Mouse (Mus musculus): ENCODE results near the gene Cryz. TPM values are rescaled to one million over a fixed set of nuclear protein-coding genes. Genes with fewer than 3 reads are reported as not detected.

Cryz gene
- polyA plus RNA-seq, 1 experiment from 2014 or later: 10.4 TPM

DNA sequence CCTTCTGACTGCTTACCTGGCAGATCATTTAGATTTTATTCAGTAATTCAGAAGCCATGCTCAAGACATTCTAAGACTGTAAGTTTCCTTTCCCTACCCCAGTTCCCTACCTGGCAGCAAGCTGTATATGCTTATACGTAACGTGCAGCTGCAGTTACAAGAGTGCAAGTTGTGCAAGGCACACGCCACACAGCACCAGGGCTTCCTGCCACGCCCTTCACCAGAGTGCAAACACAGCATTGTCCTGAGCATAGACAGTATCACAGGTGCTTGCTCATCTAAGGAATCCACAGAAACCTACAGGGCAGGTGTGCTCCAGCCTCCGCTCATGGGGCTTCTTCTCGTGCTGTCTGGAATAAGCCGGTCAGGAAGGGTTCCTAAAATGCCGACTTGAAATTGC lies 18.6 kb upstream of the Cryz start:
- no peaks in the 10 kb centered on the region for H3K9me3 ChIP-seq
- H3K4me2 ChIP-seq (replicated peaks): no peak overlapping the region
- no peaks in the 10 kb centered on the region for H3K27me3 ChIP-seq
- H3K4me1 ChIP-seq: no peaks in the 10 kb centered on the region
- no peak overlapping the region for H3K9ac ChIP-seq (replicated peaks)
- no peak overlapping the region for H3K27ac ChIP-seq (replicated peaks)
- H3K36me3 ChIP-seq: peaks cover 8% of the 10 kb centered on the region
- no peak overlapping the region for H3K4me3 ChIP-seq
- ATAC-seq (replicated peaks): no peak
- WGBS: 93% methylated on average over 8 of the region's 8 CpGs

DNA sequence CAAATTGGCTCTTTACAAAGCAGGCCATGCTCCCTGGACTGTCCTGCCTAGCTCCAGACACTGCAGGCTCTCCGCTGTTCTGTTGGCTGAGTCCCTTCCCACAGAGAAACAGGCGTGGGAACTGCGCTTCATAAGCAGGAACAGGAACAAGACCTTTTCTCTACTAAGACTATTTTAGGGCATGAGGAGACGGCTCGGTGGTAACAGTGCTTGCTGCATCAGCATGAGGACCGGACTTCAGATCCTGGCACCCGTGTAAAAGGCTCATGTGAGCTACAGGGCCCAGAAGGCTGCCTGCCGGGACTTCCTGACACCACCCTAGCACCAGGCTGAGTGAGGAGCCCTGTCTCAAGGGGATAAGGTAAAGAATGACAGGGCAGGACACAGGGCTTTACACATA lies 12.2 kb upstream of the Cryz start:
- Histone ChIP-seq H3K27me3 (no peaks in the 10 kb centered on the region), H3K27ac (replicated peaks) (no peak overlapping the region), H3K9ac (replicated peaks) (no peak overlapping the region), H3K9me3 (no peaks in the 10 kb centered on the region), H3K4me2 (replicated peaks) (no peak overlapping the region), H3K36me3 (peaks cover 17% of the 10 kb centered on the region), H3K4me1 (no peaks in the 10 kb centered on the region), H3K4me3 (no peak overlapping the region)
- ATAC-seq (replicated peaks): no peak
- 92% methylated on average over 8 of the region's 8 CpGs for WGBS

- Histone ChIP-seq H3K9me3 (no peaks in the 10 kb centered on the region), H3K4me2 (replicated peaks) (no peak overlapping the region), H3K4me3 (no peak overlapping the region), H3K27ac (replicated peaks) (no peak overlapping the region), H3K27me3 (no peaks in the 10 kb centered on the region), H3K4me1 (no peaks in the 10 kb centered on the region), H3K36me3 (peaks cover 45% of the 10 kb centered on the region), H3K9ac (replicated peaks) (no peak overlapping the region)
- WGBS: 89% methylated on average over 5 of the region's 5 CpGs
- ATAC-seq (replicated peaks): no peak
Observed at GRCm38 (mm10) chr3:154590971-154591370, 5.5 kb upstream of the Cryz start.

- no peak for ATAC-seq (replicated peaks)
- Histone ChIP-seq H3K4me2 (replicated peaks) (no peak overlapping the region), H3K27me3 (no peaks in the 10 kb centered on the region), H3K4me3 (no peak overlapping the region), H3K9me3 (no peaks in the 10 kb centered on the region), H3K36me3 (peaks cover 43% of the 10 kb centered on the region), H3K27ac (replicated peaks) (no peak overlapping the region), H3K4me1 (peaks cover 4% of the 10 kb centered on the region; the same call in 1 of the 2 replicates), H3K9ac (replicated peaks) (no peak overlapping the region)
- WGBS: 93% methylated on average over 3 of the region's 3 CpGs
Observed at GRCm38 (mm10) chr3:154591621-154592020, 4.9 kb upstream of the Cryz start.

- Histone ChIP-seq H3K9ac (replicated peaks) (no peak overlapping the region), H3K9me3 (no peaks in the 10 kb centered on the region), H3K4me3 (no peak overlapping the region), H3K36me3 (peaks cover 37% of the 10 kb centered on the region), H3K27me3 (no peaks in the 10 kb centered on the region), H3K4me1 (peaks cover 10% of the 10 kb centered on the region), H3K27ac (replicated peaks) (no peak overlapping the region), H3K4me2 (replicated peaks) (no peak overlapping the region)
- no peak for ATAC-seq (replicated peaks)
- WGBS: 90% methylated on average over 6 of the region's 6 CpGs
Observed at GRCm38 (mm10) chr3:154593596-154593995, 2.9 kb upstream of the Cryz start.

DNA sequence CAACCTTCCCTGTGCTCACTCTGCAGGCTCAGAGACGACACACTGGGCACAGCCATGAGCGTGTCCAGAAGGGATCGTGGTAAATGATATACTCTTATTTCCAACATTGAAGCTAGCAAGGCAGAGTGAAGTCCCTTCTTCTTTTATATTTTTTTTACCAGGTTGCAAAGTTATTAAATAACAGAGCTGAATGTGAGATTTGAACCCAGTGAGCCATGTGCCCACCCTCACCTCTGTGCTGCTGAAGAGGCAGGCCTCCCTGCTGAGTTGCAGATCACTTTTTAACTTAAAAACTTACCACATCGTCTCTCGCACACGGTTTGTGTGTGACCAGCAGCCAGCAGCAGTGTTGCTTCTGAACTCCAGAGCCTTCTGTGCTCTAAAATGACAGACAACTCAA lies 2.4 kb upstream of the Cryz start:
- peaks cover 37% of the 10 kb centered on the region for H3K36me3 ChIP-seq
- H3K4me2 ChIP-seq (replicated peaks): no peak overlapping the region
- H3K4me1 ChIP-seq: peaks cover 10% of the 10 kb centered on the region
- ATAC-seq (replicated peaks): no peak
- no peaks in the 10 kb centered on the region for H3K9me3 ChIP-seq
- no peak overlapping the region for H3K9ac ChIP-seq (replicated peaks)
- no peak overlapping the region for H3K4me3 ChIP-seq
- 92% methylated on average over 6 of the region's 6 CpGs for WGBS
- no peak overlapping the region for H3K27ac ChIP-seq (replicated peaks)
- H3K27me3 ChIP-seq: no peaks in the 10 kb centered on the region

DNA sequence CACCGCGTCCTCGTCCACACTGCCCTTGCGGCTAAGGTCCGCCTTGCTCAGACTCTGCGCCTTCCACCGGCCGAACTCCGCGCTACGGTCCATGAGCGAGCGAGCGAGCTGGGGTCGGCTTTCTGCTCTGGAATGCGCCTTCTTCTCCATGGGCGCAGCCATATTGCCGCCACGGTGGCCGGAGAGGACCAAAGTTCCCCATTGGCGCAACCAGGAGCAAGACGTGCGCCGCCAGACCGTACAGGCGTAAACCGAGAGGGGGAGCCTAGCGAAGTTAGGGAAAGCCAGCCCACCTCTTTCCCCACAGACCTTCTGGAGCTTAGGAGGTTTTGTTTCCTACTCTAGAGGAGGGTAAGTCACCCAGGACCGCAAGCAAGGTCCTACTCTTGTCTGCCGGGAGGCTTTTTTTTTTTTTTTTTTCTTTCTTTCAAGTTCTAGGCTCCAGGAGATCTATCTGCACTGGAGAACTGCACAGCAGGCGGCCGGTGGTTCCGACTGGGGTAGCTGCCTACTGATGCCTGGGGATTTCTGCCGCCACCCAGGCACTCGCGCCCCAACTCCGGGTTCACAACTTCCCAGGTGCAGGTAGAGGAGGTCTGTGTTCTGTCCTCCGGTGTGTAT lies 533 bp downstream of the Cryz start, which contains the start of gene Tyw3:
Tyw3 (minus strand) TSS at position 171 of the 621 bp plus-strand sequence.
- Histone ChIP-seq H3K4me2 (replicated peaks) (peak within 1 kb of the TSS; percentile 57), H3K9me3 (no peaks in the 10 kb centered on the region), H3K4me1 (peaks cover 10% of the 10 kb centered on the region), H3K9ac (replicated peaks) (peak within 1 kb of the TSS; percentile 75), H3K36me3 (peaks cover 20% of the 10 kb centered on the region), H3K27me3 (no peaks in the 10 kb centered on the region), H3K4me3 (peak within 1 kb of the TSS; percentile 76), H3K27ac (replicated peaks) (peak within 1 kb of the TSS; percentile 90)
- under 1% methylated on average over 38 of the region's 38 CpGs for WGBS
- peak; percentile 97 for ATAC-seq (replicated peaks)

GRCm38 (mm10) chr3:154597561-154597960 lies 1.1 kb downstream of the Cryz start:
- Histone ChIP-seq H3K27ac (replicated peaks) (no peak overlapping the region), H3K27me3 (no peaks in the 10 kb centered on the region)

DNA sequence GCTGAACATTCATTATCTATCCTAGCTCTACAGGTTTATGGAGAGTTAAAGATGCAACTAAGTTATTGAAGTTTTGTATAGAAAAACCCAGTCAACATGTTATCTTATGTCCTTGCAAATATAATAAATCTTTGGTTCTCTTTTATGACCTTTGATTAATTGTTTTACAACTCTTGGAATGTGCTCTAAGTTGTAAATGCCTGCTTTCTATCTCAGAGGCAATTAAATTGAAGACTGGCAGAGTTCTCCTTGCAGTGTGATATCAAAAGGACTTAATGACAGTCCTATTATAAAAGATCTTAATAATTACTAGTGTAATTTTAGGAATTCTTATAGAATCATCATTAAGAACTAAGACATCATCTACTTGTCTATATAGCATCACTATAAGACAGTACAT lies 5.6 kb downstream of the Cryz start:
- ATAC-seq (replicated peaks): no peak
- peaks cover 9% of the 10 kb centered on the region for H3K4me1 ChIP-seq
- H3K4me3 ChIP-seq: no peak overlapping the region
- H3K27me3 ChIP-seq: no peaks in the 10 kb centered on the region
- no peak overlapping the region for H3K27ac ChIP-seq (replicated peaks)
- H3K4me2 ChIP-seq (replicated peaks): no peak overlapping the region
- H3K9ac ChIP-seq (replicated peaks): no peak overlapping the region
- H3K36me3 ChIP-seq: no peaks in the 10 kb centered on the region
- no peaks in the 10 kb centered on the region for H3K9me3 ChIP-seq

More at GRCm38 (mm10) chr3:154597561-154597960, 1.1 kb downstream of the Cryz start:
- ATAC-seq (replicated peaks): no peak
- peaks cover 15% of the 10 kb centered on the region; the same call in 1 of the 2 replicates for H3K36me3 ChIP-seq
- H3K4me3 ChIP-seq: peak overlapping the region; percentile 76
- 38% methylated on average over 7 of the region's 7 CpGs for WGBS
- peak overlapping the region; percentile 40; the same call in 1 of the 2 replicates for H3K9ac ChIP-seq (replicated peaks)
- peak overlapping the region; percentile 57 for H3K4me2 ChIP-seq (replicated peaks)
- H3K4me1 ChIP-seq: peaks cover 10% of the 10 kb centered on the region
- no peaks in the 10 kb centered on the region for H3K9me3 ChIP-seq

DNA sequence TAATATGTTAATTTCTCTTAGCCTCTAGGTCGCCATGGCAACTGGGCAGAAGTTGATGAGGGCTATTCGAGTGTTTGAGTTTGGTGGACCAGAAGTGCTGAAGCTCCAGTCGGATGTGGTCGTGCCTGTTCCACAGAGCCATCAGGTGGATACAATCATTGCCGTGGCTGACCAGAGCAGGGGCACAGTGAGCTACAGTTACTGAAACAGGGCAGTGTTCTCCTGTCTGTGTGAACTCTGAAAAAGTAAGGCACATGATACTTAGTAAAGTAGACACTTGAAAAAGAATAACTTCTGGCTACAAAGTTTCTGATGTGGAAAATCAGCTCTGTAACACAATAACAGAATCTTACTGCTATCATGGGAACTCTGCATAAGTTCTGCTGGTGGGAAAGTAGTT lies 8.4 kb downstream of the Cryz start:
- 0 out of 2 replicates have a peak, but pooled peaks cover 2% of the 10 kb centered on the region for H3K4me1 ChIP-seq
- 72% methylated on average over 5 of the region's 5 CpGs for WGBS
- no peaks in the 10 kb centered on the region for H3K27me3 ChIP-seq
- no peak overlapping the region for H3K27ac ChIP-seq (replicated peaks)
- no peaks in the 10 kb centered on the region for H3K36me3 ChIP-seq
- H3K9ac ChIP-seq (replicated peaks): no peak overlapping the region
- no peak overlapping the region for H3K4me2 ChIP-seq (replicated peaks)
- no peak overlapping the region for H3K4me3 ChIP-seq
- ATAC-seq (replicated peaks): no peak
- H3K9me3 ChIP-seq: no peaks in the 10 kb centered on the region

DNA sequence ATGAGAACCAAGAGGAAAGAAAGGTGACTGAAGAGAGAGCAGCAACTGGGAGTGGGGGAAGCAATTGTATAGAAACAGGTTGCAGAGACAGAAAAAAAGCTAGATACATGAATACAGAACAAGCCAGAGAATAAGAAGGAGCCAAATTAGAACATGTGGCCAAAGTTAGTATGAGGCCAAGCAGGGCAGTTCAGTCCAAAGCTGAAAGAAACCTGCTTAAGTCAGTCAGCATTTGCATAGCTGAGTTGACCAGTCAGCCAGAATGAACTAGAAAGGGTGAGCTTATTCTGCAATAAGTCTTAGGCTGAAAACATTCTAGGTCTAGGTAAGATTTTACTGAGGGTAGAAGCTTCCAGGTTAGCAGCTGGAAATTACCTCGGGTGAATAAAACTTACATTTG lies 11.4 kb downstream of the Cryz start:
- Histone ChIP-seq H3K27me3 (no peaks in the 10 kb centered on the region), H3K9me3 (no peaks in the 10 kb centered on the region), H3K27ac (replicated peaks) (no peak overlapping the region), H3K4me3 (no peak overlapping the region), H3K4me1 (0 out of 2 replicates have a peak, but pooled peaks cover 2% of the 10 kb centered on the region), H3K4me2 (replicated peaks) (no peak overlapping the region), H3K36me3 (no peaks in the 10 kb centered on the region), H3K9ac (replicated peaks) (no peak overlapping the region)
- WGBS: 80% methylated on average over 1 of the region's 1 CpGs
- no peak for ATAC-seq (replicated peaks)

DNA sequence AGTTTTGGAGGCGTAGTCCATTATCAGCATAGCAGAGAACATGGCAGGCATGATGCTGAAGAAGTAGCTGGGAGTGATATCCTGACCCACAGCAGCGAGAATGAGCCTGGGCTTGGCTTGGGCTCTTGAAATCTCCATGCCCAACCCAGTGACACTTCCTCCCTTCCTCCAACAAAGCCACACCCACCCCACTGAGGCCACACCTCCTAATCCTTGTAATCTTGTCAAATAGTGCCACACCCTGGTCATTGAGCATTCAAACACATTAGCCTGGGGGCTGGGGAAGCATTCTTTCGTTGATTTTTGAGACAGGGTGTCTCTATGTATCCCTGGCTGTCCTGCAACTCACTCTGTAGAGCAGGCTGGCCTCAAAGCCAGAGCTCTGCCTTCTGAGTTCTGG lies 15.4 kb downstream of the Cryz start:
- Histone ChIP-seq H3K36me3 (no peaks in the 10 kb centered on the region), H3K9ac (replicated peaks) (no peak overlapping the region), H3K4me1 (no peaks in the 10 kb centered on the region), H3K9me3 (no peaks in the 10 kb centered on the region), H3K4me3 (no peak overlapping the region), H3K4me2 (replicated peaks) (no peak overlapping the region), H3K27ac (replicated peaks) (no peak overlapping the region), H3K27me3 (no peaks in the 10 kb centered on the region)
- 84% methylated on average over 3 of the region's 3 CpGs for WGBS
- ATAC-seq (replicated peaks): no peak

DNA sequence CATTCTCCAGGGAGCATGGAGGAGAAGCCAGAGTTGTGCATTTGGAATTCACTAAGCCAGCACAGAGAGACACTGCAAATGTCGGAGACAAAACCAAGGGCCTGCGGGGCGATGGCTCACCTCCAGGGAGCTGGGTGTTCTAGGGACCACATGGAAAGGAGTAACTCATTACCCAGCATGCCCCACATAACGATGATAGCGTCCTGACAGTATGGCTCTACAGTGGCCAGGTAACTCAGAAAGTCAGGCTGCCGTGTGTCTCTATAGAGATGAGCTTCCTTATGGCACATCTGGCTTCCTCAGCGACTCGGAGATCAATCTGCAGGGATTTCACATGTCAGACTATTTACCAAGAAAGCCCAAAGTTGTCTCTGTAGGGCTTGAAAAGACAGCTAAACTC lies 18.3 kb downstream of the Cryz start:
- H3K9me3 ChIP-seq: no peaks in the 10 kb centered on the region
- H3K4me1 ChIP-seq: no peaks in the 10 kb centered on the region
- H3K4me2 ChIP-seq (replicated peaks): no peak overlapping the region
- H3K27ac ChIP-seq (replicated peaks): no peak overlapping the region
- WGBS: 91% methylated on average over 8 of the region's 8 CpGs
- no peaks in the 10 kb centered on the region for H3K27me3 ChIP-seq
- ATAC-seq (replicated peaks): no peak
- H3K36me3 ChIP-seq: no peaks in the 10 kb centered on the region
- H3K4me3 ChIP-seq: no peak overlapping the region
- H3K9ac ChIP-seq (replicated peaks): no peak overlapping the region
